8 mouse cellular contexts compared by ENCODE assay signal in the genomic region with DNA sequence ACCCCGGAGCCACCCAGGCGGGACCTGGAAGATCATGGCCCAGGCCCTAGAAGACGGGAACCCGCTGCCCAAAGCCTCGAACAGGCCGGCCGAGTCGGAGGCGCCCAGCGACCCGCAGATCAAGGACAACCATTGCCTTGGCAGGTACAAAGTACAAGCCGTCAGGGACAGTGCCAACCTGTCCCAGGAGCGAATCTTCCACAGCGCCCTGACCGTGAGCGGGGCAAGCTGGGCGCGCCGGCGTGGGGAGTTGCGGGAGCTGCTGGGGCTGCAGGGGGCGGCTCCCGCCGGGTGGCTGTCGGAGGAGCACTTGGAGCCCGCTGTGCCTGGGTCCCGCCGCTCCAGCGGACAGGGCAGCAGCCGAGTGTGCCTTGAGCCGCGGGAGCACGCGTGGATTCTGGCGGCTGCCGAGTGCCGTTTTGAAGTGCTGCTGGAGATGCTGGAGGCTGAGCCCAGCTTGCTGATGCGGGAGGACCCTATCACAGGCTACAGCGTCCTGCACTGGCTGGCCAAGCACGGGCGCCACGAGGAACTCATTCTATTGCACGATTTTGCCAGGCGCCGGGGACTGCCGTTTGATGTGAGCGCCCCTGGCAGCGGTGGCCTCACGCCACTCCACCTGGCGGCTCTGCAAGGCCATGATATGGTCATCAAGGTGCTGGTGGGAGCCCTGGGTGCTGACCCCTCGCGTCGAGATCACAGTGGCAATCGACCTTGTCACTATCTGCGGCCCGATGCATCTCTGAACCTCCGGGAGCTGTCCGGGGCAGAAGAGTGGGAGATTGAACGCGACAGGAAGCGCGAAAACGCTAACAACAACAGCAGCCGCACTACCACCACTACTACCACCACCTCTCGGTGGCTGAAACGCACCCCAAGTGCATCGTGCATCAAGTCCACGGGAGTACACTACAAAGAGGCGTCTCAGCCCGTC. TPM values are rescaled to one million over a fixed set of nuclear protein-coding genes. Genes with fewer than 3 reads are reported as not detected.
A peak's percentile ranks its signal among the peaks of the same experiment; 100 is the strongest.
DNase-seq lines count a peak whose midpoint lies in the region; ATAC-seq and TF ChIP-seq lines count a peak whose summit lies in the region.

No protein-coding gene starts in this region.

- H3K9ac ChIP-seq in forebrain, embryonic 12.5 days, result no peak overlapping the region
- H3K9ac ChIP-seq in kidney, embryonic 16.5 days (replicated peaks; ENCODE audit: low read length), result 0 out of 2 replicates have a peak overlapping the region, but pooled peaks have one; percentile 8
- peak overlapping the region; percentile 44; the same call in 1 of the 2 replicates for H3K9ac ChIP-seq in midbrain, embryonic 16.5 days (ENCODE audit: low read depth, low read length)

- no peak for TF ChIP-seq CTCF in layer of hippocampus, adult 2 months (conservative IDR thresholded peaks at IDR 0.05)

- DNase-seq in layer of hippocampus, adult 2 months (ENCODE audit: low spot score in 2 of 2), result no peak
- DNase-seq in layer of hippocampus, postnatal 10 days (ENCODE audit: low spot score in 2 of 2), result no peak
- peak; percentile 13 for DNase-seq in adrenal gland, postnatal 10 days
- no peak for DNase-seq in layer of hippocampus, postnatal 25 days (ENCODE audit: extremely low spot score in 1 of 2, low spot score in 1 of 2)
- DNase-seq in left cerebral cortex, postnatal 36 days (ENCODE audit: low spot score in 2 of 2), result no peak

- peak overlapping the region; percentile 57 for H3K4me2 ChIP-seq in forebrain, embryonic 12.5 days
- peak overlapping the region; percentile 57 for H3K4me2 ChIP-seq in kidney, embryonic 16.5 days (replicated peaks; ENCODE audit: low read depth, low read length)
- H3K4me2 ChIP-seq in midbrain, embryonic 16.5 days (ENCODE audit: low read length), result peak overlapping the region; percentile 81

- H3K27me3 ChIP-seq in forebrain, embryonic 12.5 days, result peaks cover 82% of the 10 kb centered on the region
- H3K27me3 ChIP-seq in kidney, embryonic 16.5 days (ENCODE audit: insufficient read depth, low read length), result peaks cover 70% of the 10 kb centered on the region
- H3K27me3 ChIP-seq in midbrain, embryonic 16.5 days (ENCODE audit: control insufficient read depth, insufficient read depth, low read depth, low read length), result peaks cover 14% of the 10 kb centered on the region

- H3K27ac ChIP-seq in layer of hippocampus, adult 2 months, result no peak overlapping the region
- no peak overlapping the region for H3K27ac ChIP-seq in forebrain, embryonic 12.5 days
- H3K27ac ChIP-seq in kidney, embryonic 16.5 days (ENCODE audit: low read length), result no peak overlapping the region
- no peak overlapping the region for H3K27ac ChIP-seq in midbrain, embryonic 16.5 days (ENCODE audit: low read length)

- ATAC-seq in forebrain, embryonic 12.5 days (ENCODE audit: low FRiP score), result no peak; the same call in 1 of the 2 replicates
- peak; percentile 27; the same call in 1 of the 2 replicates for ATAC-seq in kidney, embryonic 16.5 days (ENCODE audit: low FRiP score, low TSS enrichment)
- peak; percentile 51 for ATAC-seq in midbrain, embryonic 16.5 days

- 22% methylated on average over 68 of the region's 70 CpGs for WGBS in forebrain, embryonic 12.5 days
- WGBS in kidney, embryonic 16.5 days, result 15% methylated on average over 70 of the region's 70 CpGs
- 17% methylated on average over 59 of the region's 70 CpGs for WGBS in midbrain, embryonic 16.5 days

- no peaks in the 10 kb centered on the region for H3K36me3 ChIP-seq in forebrain, embryonic 12.5 days (replicated peaks)
- no peaks in the 10 kb centered on the region for H3K36me3 ChIP-seq in kidney, embryonic 16.5 days (ENCODE audit: insufficient read depth, low read length)
- no peaks in the 10 kb centered on the region for H3K36me3 ChIP-seq in midbrain, embryonic 16.5 days (ENCODE audit: control insufficient read depth, insufficient read depth, low read length)

- no peaks in the 10 kb centered on the region for H3K9me3 ChIP-seq in forebrain, embryonic 12.5 days
- H3K9me3 ChIP-seq in kidney, embryonic 16.5 days (ENCODE audit: low read length), result no peaks in the 10 kb centered on the region
- no peaks in the 10 kb centered on the region for H3K9me3 ChIP-seq in midbrain, embryonic 16.5 days (replicated peaks; ENCODE audit: control insufficient read depth, low read length, poor library complexity, severe bottlenecking)

- intact Hi-C loops in left cerebral cortex, postnatal 36 days (cut with DNase I), result loop anchor here (10.0 kb wide), 1 partner anchor 214 kb away; no protein-coding TSS in a partner anchor

- H3K4me3 ChIP-seq in layer of hippocampus, adult 2 months, result peak overlapping the region; percentile 24
- H3K4me3 ChIP-seq in forebrain, embryonic 12.5 days (replicated peaks), result peak overlapping the region; percentile 37
- H3K4me3 ChIP-seq in kidney, embryonic 16.5 days (ENCODE audit: low read length), result peak overlapping the region; percentile 40
- H3K4me3 ChIP-seq in midbrain, embryonic 16.5 days (ENCODE audit: low read depth, low read length), result peak overlapping the region; percentile 44

- peaks cover 3% of the 10 kb centered on the region for H3K4me1 ChIP-seq in forebrain, embryonic 12.5 days
- H3K4me1 ChIP-seq in kidney, embryonic 16.5 days (ENCODE audit: insufficient read depth, low read length), result peaks cover 6% of the 10 kb centered on the region; the same call in 1 of the 2 replicates
- peaks cover 6% of the 10 kb centered on the region; the same call in 1 of the 2 replicates for H3K4me1 ChIP-seq in midbrain, embryonic 16.5 days (ENCODE audit: control insufficient read depth, insufficient read depth, low read length)

RNA-seq across cellular contexts. Expression of gene Sowahd, which starts 0.5 kb away (rescaled TPM):
- not detected for total RNA-seq in layer of hippocampus, adult 2 months (2021)
- not detected for total RNA-seq in layer of hippocampus, postnatal 10 days (2021)
- under 1 TPM; 0.27 to 0.30 TPM for total RNA-seq in adrenal gland, postnatal 10 days (2021)
- not detected in 2 replicates for polyA plus RNA-seq in forebrain, embryonic 12.5 days (2016; fragmentation: Nextera tagmentation; extraction: Ambion mirVana)
- polyA plus RNA-seq in kidney, embryonic 16.5 days (2015; fragmentation: Nextera tagmentation; extraction: Ambion mirVana), result not detected in 2 replicates
- polyA plus RNA-seq in midbrain, embryonic 16.5 days (2015; fragmentation: Nextera tagmentation; extraction: Ambion mirVana), result 0.12 TPM in 1 of 2 replicates, not detected in the other
- not detected for total RNA-seq in layer of hippocampus, postnatal 25 days (2021)
- not detected for total RNA-seq in left cerebral cortex, postnatal 36 days (2021)

RNA-seq across cellular contexts. Expression of gene Rpl39, which starts 36.0 kb away (rescaled TPM):
- 100 to 1,000 TPM; 227 to 242 TPM for total RNA-seq in layer of hippocampus, adult 2 months (2021)
- 100 to 1,000 TPM; 418 to 424 TPM for total RNA-seq in layer of hippocampus, postnatal 10 days (2021)
- 100 to 1,000 TPM; 694 to 724 TPM for total RNA-seq in adrenal gland, postnatal 10 days (2021)
- polyA plus RNA-seq in forebrain, embryonic 12.5 days (2016; fragmentation: Nextera tagmentation; extraction: Ambion mirVana), result 451 and 481 TPM in 2 replicates
- 409 and 453 TPM in 2 replicates for polyA plus RNA-seq in kidney, embryonic 16.5 days (2015; fragmentation: Nextera tagmentation; extraction: Ambion mirVana)
- polyA plus RNA-seq in midbrain, embryonic 16.5 days (2015; fragmentation: Nextera tagmentation; extraction: Ambion mirVana), result 229 and 259 TPM in 2 replicates
- 100 to 1,000 TPM; 227 to 274 TPM for total RNA-seq in layer of hippocampus, postnatal 25 days (2021)
- 100 to 1,000 TPM; 236 to 243 TPM for total RNA-seq in left cerebral cortex, postnatal 36 days (2021)

RNA-seq across cellular contexts. Expression of gene Sept6, which starts 57.6 kb away (rescaled TPM):
- 10 to 100 TPM; 50.4 to 51.9 TPM for total RNA-seq in layer of hippocampus, adult 2 months (2021)
- total RNA-seq in layer of hippocampus, postnatal 10 days (2021), result 10 to 100 TPM; 62.0 to 64.6 TPM
- total RNA-seq in adrenal gland, postnatal 10 days (2021), result 10 to 100 TPM; 15.8 to 22.4 TPM
- polyA plus RNA-seq in forebrain, embryonic 12.5 days (2016; fragmentation: Nextera tagmentation; extraction: Ambion mirVana), result 45.8 and 48.9 TPM in 2 replicates
- polyA plus RNA-seq in kidney, embryonic 16.5 days (2015; fragmentation: Nextera tagmentation; extraction: Ambion mirVana), result 21.5 and 23.5 TPM in 2 replicates
- polyA plus RNA-seq in midbrain, embryonic 16.5 days (2015; fragmentation: Nextera tagmentation; extraction: Ambion mirVana), result 78.2 and 87.8 TPM in 2 replicates
- total RNA-seq in layer of hippocampus, postnatal 25 days (2021), result 10 to 100 TPM; 50.0 to 52.9 TPM
- total RNA-seq in left cerebral cortex, postnatal 36 days (2021), result 10 to 100 TPM; 57.4 to 68.4 TPM
